Mouse (Mus musculus) heart, adult 8-10 months (tissue): ENCODE measurements at regions not wholly inside any gene's neighbourhood (a gene's known extent, or its start where the extent isn't known, plus 50 kb on each side); places are given as distances from the start of the nearest gene placed in this dataset.

ENCODE experiments used
- DNase-seq: peaks from one replicate; pipeline ENCODE4 v3.0.0; 2022; ENCODE audit warnings: low spot score

- no peak for DNase-seq
Observed at GRCm38 (mm10) chr16:86000846-86001245, 99.2 kb upstream of the Adamts5 start.

DNA sequence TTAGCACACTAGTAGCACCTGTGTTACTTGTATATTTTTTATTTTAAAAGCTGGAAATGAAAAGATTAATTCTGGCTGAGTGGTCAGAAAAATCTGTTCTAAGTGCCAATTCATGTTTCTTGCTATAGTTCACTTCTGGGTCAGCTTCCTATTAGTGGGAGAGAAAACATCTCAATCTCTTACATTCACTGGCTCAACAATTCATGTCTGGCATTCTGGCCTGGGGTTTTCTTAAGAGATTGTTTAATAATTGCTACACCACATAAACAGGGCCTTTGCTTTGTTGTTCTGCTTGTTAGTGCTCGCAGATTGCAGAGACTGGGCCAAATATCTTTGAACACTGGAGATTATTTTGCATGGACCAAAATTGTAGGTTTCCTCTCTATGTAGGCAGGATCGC is 84.2 kb upstream of the Adamts5 start:
- DNase-seq = no peak

DNA sequence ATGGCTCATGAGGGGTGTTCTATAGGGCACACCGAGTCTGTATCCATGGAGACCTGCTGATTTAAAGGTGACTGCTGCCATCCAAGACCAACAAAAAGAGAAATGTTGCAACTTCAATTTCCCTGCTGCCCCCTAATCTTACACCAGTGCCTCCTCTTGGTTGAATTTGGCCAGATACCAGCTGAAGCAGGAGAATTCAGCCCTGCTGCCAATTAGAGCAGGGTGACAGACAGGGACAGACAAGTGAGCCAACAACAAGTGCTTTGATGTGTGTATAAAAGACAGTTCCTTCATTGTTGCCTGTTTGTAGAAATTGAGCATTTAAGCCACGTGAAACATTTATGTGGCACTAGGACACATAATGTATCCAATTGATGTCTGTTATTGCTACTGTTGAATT is 75.5 kb upstream of the Adamts5 start:
- DNase-seq = peak; percentile 31

GRCm38 (mm10) chr16:85966892-85967444 is 65.3 kb upstream of the Adamts5 start:
- DNase-seq = no peak

DNA sequence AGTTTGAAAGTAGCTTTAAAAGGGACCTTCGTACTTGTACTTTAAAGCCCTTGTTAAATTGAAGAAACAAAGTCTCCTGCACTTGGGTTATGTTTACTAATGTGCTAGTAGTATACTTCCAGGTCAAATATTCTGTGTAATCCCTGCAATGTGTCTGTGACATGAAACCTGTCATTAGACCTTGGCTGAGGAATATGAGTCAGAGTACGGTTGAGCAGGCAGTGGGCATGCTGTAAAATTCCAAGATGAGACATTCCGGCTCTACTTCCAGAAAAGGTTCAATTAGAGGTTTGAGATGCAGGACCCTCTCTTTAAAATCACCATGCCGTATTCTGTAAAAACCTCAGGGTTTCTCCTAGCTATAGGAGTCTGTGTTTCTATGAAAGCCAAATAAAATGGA is 64.6 kb upstream of the Adamts5 start:
- DNase-seq = no peak

GRCm38 (mm10) chr16:85964352-85965210 is 63.0 kb upstream of the Adamts5 start:
- DNase-seq = peak; percentile 61

- no peak for DNase-seq
Observed at GRCm38 (mm10) chr16:85956006-85956562, 54.5 kb upstream of the Adamts5 start.

- no peak for DNase-seq
Observed at GRCm38 (mm10) chr16:85951628-85952027, 50.0 kb upstream of the Adamts5 start.
